Mouse (Mus musculus): ENCODE measurements around the gene Rrm1. TPM values are rescaled to one million over a fixed set of nuclear protein-coding genes. Genes with fewer than 3 reads are reported as not detected.
"Not testable (repeated sequence)": the region's sequence is repeated elsewhere in the genome, so short reads cannot be mapped to it uniquely, and the experiment has no call there.

Rrm1 gene
- total RNA-seq, 2 experiments from 2014 or later, result 15.3 to 21.8 TPM

DNA sequence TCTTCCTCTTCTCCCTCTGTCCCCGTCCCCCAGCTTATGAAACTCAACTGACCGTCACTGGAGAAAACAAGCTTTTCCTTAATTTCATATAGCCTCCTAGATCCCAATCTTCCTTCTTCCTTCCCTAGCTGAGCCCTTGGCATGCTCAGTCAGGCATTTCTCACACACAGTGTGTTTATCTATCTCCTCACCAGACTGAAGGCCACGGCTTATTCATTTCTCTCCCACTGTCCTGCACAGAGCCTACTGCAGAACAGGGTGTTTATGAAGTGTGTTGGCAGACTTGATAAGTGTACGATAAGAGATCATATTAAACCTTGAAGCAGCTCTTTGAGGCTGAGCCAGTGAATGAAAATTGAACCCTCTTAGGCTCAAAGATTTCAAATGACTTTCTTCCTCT is 39.3 kb downstream of the Rrm1 start:
- no peak for DNase-seq
- H3K4me3 ChIP-seq, result no peak overlapping the region
- H3K27ac ChIP-seq, result no peak overlapping the region
- intact Hi-C loops (cut with DNase I), result no loop called here
- TF ChIP-seq CTCF (IDR thresholded peaks at IDR 0.05), result no peak

- no peak for TF ChIP-seq CTCF (IDR thresholded peaks at IDR 0.05)
- intact Hi-C loops (cut with DNase I), result no loop called here
- no peak for DNase-seq
- Histone ChIP-seq H3K4me3 (no peak within 1 kb of the TSS), H3K27ac (no peak within 1 kb of the TSS)
Measured at GRCm38 (mm10) chr7:102481579-102481978, 40.1 kb downstream of the Rrm1 start, which contains the start of gene Olfr543. Olfr543 (minus strand) TSS chr7:102481679.

- H3K4me3 ChIP-seq, result no peak overlapping the region
- no peak for DNase-seq
- H3K27ac ChIP-seq, result no peak overlapping the region
- TF ChIP-seq CTCF (IDR thresholded peaks at IDR 0.05), result no peak
- intact Hi-C loops (cut with DNase I), result no loop called here
Measured at GRCm38 (mm10) chr7:102483665-102484064, 42.2 kb downstream of the Rrm1 start.

DNA sequence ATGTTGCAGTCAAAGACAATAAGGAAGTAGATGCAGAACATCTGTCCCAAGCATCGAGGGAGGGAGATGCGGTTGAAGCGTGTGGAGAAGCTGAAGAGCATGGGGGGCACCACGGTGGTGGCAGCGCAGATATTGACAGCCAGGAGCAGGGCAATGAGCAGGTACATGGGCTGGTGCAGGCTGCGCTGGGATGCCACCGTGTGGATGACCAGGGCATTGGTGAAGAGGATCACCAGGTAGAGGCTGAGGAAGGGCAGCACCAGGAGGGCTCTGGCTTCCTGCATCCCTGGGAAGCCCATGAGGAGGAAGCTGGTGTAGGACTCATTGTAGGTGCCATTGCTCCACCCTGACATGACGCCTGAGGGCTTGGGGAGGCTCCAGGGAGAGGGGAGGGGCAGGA is 43.3 kb downstream of the Rrm1 start:
- DNase-seq; intact Hi-C loops (cut with DNase I); H3K4me3 ChIP-seq; H3K27ac ChIP-seq: not testable (repeated sequence)

DNA sequence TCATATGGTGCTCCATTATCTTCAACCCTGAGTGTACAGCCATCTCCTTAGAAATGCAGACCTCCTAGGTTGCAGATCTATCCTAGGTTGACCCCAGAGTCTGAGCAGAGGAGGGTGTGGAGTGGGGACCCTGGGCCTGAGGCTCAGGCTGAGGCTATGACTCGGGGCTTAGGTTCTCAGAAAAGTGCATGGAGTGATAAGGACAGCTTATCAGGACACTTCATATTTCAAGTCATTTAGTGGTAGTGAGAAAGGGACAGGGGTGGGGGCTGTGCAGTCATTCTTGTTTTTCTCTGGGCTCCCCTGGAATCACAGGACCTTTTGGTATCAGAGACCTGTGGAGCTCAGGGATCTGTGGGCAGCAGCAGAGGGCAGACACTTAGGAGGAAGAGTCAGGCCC is 44.6 kb downstream of the Rrm1 start:
- intact Hi-C loops (cut with DNase I), result no loop called here
- Histone ChIP-seq H3K27ac (no peak overlapping the region), H3K4me3 (no peak overlapping the region)
- no peak for TF ChIP-seq CTCF (IDR thresholded peaks at IDR 0.05)
- DNase-seq, result no peak

- no peak within 1 kb of the TSS for H3K27ac ChIP-seq
- no peak for TF ChIP-seq CTCF (IDR thresholded peaks at IDR 0.05)
- no peak for DNase-seq
- no peak within 1 kb of the TSS for H3K4me3 ChIP-seq
- intact Hi-C loops (cut with DNase I), result no loop called here
Measured at GRCm38 (mm10) chr7:102488161-102488560, 46.7 kb downstream of the Rrm1 start, which contains the start of gene Olfr544. Olfr544 (minus strand) TSS chr7:102488313.

DNA sequence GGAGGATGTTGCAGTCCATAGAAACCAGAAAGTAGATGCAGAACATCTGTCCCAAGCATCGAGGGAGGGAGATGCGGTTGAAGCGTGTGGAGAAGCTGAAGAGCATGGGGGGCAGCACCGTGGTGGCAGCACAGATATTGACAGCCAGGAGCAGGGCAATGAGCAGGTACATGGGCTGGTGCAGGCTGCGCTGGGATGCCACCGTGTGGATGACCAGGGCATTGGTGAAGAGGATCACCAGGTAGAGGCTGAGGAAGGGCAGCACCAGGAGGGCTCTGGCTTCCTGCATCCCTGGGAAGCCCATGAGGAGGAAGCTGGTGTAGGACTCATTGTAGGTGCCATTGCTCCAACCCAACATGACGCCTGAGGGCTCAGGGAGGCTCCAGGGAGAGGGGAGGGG is 52.9 kb downstream of the Rrm1 start:
- DNase-seq; H3K4me3 ChIP-seq; H3K27ac ChIP-seq; intact Hi-C loops (cut with DNase I): not testable (repeated sequence)
- TF ChIP-seq CTCF (IDR thresholded peaks at IDR 0.05), result peak; percentile 7; the same call in 1 of the 2 replicates

GRCm38 (mm10) chr7:102499473-102499872 is 58.0 kb downstream of the Rrm1 start, which contains the start of gene Olfr545:
Olfr545 (minus strand) TSS chr7:102499573.
- intact Hi-C loops (cut with DNase I), result no loop called here

GRCm38 (mm10) chr7:102501986-102502385 is 60.5 kb downstream of the Rrm1 start:
- no peak for DNase-seq
- TF ChIP-seq CTCF (IDR thresholded peaks at IDR 0.05), result no peak
- intact Hi-C loops (cut with DNase I), result no loop called here
- H3K4me3 ChIP-seq, result no peak overlapping the region
- H3K27ac ChIP-seq, result no peak overlapping the region

More at GRCm38 (mm10) chr7:102499473-102499872, 58.0 kb downstream of the Rrm1 start, which contains the start of gene Olfr545:
- TF ChIP-seq CTCF (IDR thresholded peaks at IDR 0.05), result no peak
- no peak within 1 kb of the TSS for H3K27ac ChIP-seq
- H3K4me3 ChIP-seq, result no peak within 1 kb of the TSS
- DNase-seq, result no peak

GRCm38 (mm10) chr7:102506848-102507247 is 65.4 kb downstream of the Rrm1 start:
- Histone ChIP-seq H3K4me3 (no peak overlapping the region), H3K27ac (no peak overlapping the region)
- DNase-seq, result peak; percentile 72
- peak; percentile 92 for TF ChIP-seq CTCF (IDR thresholded peaks at IDR 0.05)
- intact Hi-C loops (cut with DNase I), result no loop called here

- DNase-seq, result no peak
- Histone ChIP-seq H3K27ac (no peak overlapping the region), H3K4me3 (no peak overlapping the region)
- no peak for TF ChIP-seq CTCF (IDR thresholded peaks at IDR 0.05)
- intact Hi-C loops (cut with DNase I), result no loop called here
Measured at GRCm38 (mm10) chr7:102508066-102508465, 66.6 kb downstream of the Rrm1 start.

DNA sequence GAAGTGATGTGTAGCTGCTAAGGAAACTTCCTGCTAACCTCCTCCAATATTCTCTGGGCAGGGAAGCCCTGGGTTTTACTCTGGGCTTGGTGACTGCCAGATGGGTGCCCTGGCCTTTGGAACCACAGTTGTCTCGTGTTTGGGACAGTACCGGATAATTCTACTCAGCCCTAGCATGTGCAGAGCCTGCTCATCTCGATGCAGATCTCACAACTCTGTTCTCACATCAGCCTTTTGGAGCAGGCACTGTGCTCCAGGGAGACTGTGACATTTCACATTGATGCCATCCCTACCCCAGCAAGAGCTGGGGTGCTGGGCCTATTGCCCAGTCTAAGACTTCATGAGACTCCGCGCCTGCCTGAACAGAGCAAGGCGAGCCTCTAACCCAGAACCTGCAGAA is 67.2 kb downstream of the Rrm1 start:
- TF ChIP-seq CTCF (IDR thresholded peaks at IDR 0.05), result no peak
- no peak overlapping the region for H3K27ac ChIP-seq
- no peak overlapping the region for H3K4me3 ChIP-seq
- intact Hi-C loops (cut with DNase I), result no loop called here
- no peak for DNase-seq

GRCm38 (mm10) chr7:102509726-102510125 is 68.2 kb downstream of the Rrm1 start:
- H3K4me3 ChIP-seq, result no peak overlapping the region
- TF ChIP-seq CTCF (IDR thresholded peaks at IDR 0.05), result no peak
- no peak overlapping the region for H3K27ac ChIP-seq
- intact Hi-C loops (cut with DNase I), result loop anchor here (5.0 kb wide), 2 partner anchors 58 to 408 kb away; partner anchors contain the start of genes Olfr571 and Trim21
- no peak for DNase-seq

GRCm38 (mm10) chr7:102511927-102512326 is 70.4 kb downstream of the Rrm1 start:
- no peak for TF ChIP-seq CTCF (IDR thresholded peaks at IDR 0.05)
- DNase-seq, result no peak
- no peak overlapping the region for H3K4me3 ChIP-seq
- H3K27ac ChIP-seq, result no peak overlapping the region
- intact Hi-C loops (cut with DNase I), result loop anchor here (2.0 to 5.0 kb wide), 3 partner anchors 55 to 405 kb away; partner anchors contain the start of genes Olfr571 and Trim21
